Mouse (Mus musculus) limb, embryonic 14.5 days (tissue): ENCODE results near the gene Tspan14. TPM values are rescaled to one million over a fixed set of nuclear protein-coding genes. Genes with fewer than 3 reads are reported as not detected.

Experiments
- ATAC-seq: fragments of 200-750 bp; cut with Nextera tagmentation; 2 replicates; pipeline ENCODE4 v1.8.0; 2017; ENCODE audit warnings: low read depth, moderate number of reproducible peaks, moderate TSS enrichment; ENCODE audit not compliant: low FRiP score
- DNase-seq: peaks from one replicate; pipeline ENCODE4 v3.0.0-alpha.2; 2015; ENCODE audit warnings: low spot score
- H3K27ac ChIP-seq: fragments of 300-500 bp; sonication (generic); replicated peaks from 2 replicates; pipeline ENCODE4 v1.5.1; 2014; ENCODE audit warnings: low read depth, mild to moderate bottlenecking, low read length, moderate library complexity, mixed read lengths
- H3K27me3 ChIP-seq: fragments of 300-500 bp; sonication (generic); 2 replicates; pipeline ENCODE4 v1.6.1; 2014; ENCODE audit warnings: low read length, mixed read lengths; ENCODE audit not compliant: control insufficient read depth, insufficient read depth
- H3K36me3 ChIP-seq: fragments of 300-500 bp; sonication (generic); 2 replicates; pipeline ENCODE4 v1.6.1; 2014; ENCODE audit warnings: mild to moderate bottlenecking, low read length, moderate library complexity, mixed read lengths; ENCODE audit not compliant: control insufficient read depth, insufficient read depth
- H3K4me1 ChIP-seq: fragments of 300-500 bp; sonication (generic); 2 replicates; pipeline ENCODE4 v1.6.1; 2014; ENCODE audit warnings: antibody characterized with exemption, low read length, mixed read lengths; ENCODE audit not compliant: control insufficient read depth, insufficient read depth
- H3K4me2 ChIP-seq: fragments of 300-500 bp; sonication (generic); replicated peaks from 2 replicates; pipeline ENCODE4 v1.6.1; 2014; ENCODE audit warnings: low read depth, mild to moderate bottlenecking, low read length, moderate library complexity; ENCODE audit not compliant: severe bottlenecking
- H3K4me3 ChIP-seq: fragments of 300-500 bp; sonication (generic); replicated peaks from 2 replicates; pipeline ENCODE4 v1.5.1; 2014; ENCODE audit warnings: low read length
- H3K9ac ChIP-seq: fragments of 300-500 bp; sonication (generic); 2 replicates; pipeline ENCODE4 v1.6.1; 2014; ENCODE audit warnings: mild to moderate bottlenecking, low read depth, low read length, moderate library complexity; ENCODE audit not compliant: severe bottlenecking
- H3K9me3 ChIP-seq: fragments of 300-500 bp; sonication (generic); 2 replicates; pipeline ENCODE4 v1.6.1; 2016; ENCODE audit warnings: low read length; ENCODE audit not compliant: control insufficient read depth
- POLR2A ChIP-seq: fragments of 200-500 bp; IDR thresholded peaks from 2 replicates; pipeline ENCODE4 v1.8.0; 2012; ENCODE audit warnings: inconsistent platforms, mild to moderate bottlenecking, moderate library complexity, borderline replicate concordance; ENCODE audit not compliant: insufficient read depth, insufficient read length; ENCODE audit errors: extremely low read depth
- WGBS: fragments of 180-500 bp; shearing (Covaris S2); extraction: QIAGEN DNeasy Blood & Tissue Kit; methylation state at CpG from one replicate; pipeline ENCODE4 v1.1.7; 2014; 5-methylcytosine and 5-hydroxymethylcytosine counted together
- polyA plus RNA-seq, 2 experiments: library from polyadenylated mRNA; depleted of rRNA in 1 of 2; stranded (reverse) in 1 of 2; unstranded in 1 of 2; fragments of >200 nt; fragmentation: Nextera tagmentation in 1 of 2; extraction: Ambion mirVana in 1 of 2; gene quantifications; 2 replicates each; pipeline versions ENCODE4 v1.2.1 to v1.2.3; 2012 to 2014

The Tspan14 gene
- polyA plus RNA-seq, 2 experiments: 75.2 to 75.5 TPM

DNA sequence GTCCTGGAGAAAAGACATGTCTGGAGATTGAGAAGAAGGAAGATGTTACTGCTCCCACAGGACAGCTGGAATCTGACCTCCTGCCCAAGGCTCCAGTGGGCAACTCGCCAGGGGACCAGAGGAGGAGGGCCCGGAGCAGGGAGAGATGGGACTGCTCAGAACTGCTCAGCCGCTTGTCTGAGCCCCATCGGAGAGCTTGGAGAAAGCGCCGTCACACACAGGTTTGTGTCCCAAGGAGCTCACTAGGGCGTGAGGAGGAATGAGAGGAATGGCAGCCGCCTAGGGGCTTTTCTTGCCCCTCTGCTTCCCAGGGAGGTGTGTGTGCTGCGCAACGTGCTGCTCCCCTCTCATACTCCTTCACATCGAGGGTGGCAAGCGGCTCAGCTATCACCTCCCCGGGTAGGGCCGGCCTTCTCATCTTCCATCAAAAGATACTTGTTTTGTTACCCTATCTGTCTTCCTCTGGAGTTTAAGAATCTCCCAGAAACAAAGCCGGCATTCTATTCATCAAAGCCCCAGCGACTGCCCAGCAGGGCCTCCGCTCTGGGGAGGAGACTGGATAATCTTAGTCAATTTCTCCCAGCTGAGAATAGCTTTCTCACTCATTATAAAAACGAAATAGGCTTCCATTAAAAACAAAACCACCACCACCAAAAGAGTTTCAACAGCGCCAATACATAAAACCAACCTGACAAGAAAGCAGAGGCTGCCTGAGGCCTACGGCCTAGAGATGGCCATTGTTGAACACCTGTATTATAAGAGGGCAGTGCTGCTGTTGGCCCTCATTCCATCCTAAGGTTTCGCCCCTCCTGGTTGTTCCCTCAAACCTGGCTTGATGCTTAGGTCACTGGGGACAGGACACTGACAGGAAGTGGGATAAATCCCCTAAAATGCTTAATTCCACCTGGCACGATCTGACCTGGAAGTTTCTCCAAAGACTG, 37.9 kb upstream of the Tspan14 start:
- H3K9ac ChIP-seq: no peak overlapping the region; the same call in 1 of the 2 replicates
- no peaks in the 10 kb centered on the region for H3K36me3 ChIP-seq
- no peak overlapping the region; the same call in 1 of the 2 replicates for H3K4me2 ChIP-seq
- no peak for DNase-seq
- H3K9me3 ChIP-seq: no peaks in the 10 kb centered on the region
- peaks cover 7% of the 10 kb centered on the region; the same call in 1 of the 2 replicates for H3K4me1 ChIP-seq
- H3K4me3 ChIP-seq: no peak overlapping the region
- TF ChIP-seq POLR2A: no peak
- no peak for ATAC-seq
- no peak overlapping the region for H3K27ac ChIP-seq
- WGBS: 26% methylated on average over 22 of the region's 22 CpGs
- no peaks in the 10 kb centered on the region for H3K27me3 ChIP-seq

DNA sequence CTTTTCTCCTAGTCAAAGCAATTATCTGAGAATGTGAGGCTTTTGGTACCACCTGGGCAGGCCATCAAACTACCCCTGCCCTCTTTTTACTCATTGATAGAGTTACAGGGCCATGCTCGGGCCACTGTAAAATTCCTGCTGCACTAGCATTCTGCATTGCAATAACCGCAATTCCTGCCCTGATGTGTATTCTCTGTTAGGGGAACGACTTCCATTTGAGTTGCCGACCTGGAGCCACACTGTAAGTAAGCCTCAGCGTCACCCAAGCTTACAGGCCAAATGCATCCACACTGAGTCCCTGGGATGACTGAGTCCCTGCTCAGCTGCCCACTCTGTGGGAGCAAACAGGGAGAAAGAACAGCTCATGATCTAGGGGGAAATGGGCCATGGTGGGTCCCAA, 35.0 kb upstream of the Tspan14 start:
- H3K27ac ChIP-seq: no peak overlapping the region
- H3K9ac ChIP-seq: no peak overlapping the region
- no peaks in the 10 kb centered on the region for H3K27me3 ChIP-seq
- H3K36me3 ChIP-seq: peaks cover 9% of the 10 kb centered on the region
- no peak for ATAC-seq
- no peak for DNase-seq
- H3K9me3 ChIP-seq: no peaks in the 10 kb centered on the region
- H3K4me1 ChIP-seq: peaks cover 7% of the 10 kb centered on the region; the same call in 1 of the 2 replicates
- no peak for TF ChIP-seq POLR2A
- 70% methylated on average over 5 of the region's 5 CpGs for WGBS
- H3K4me2 ChIP-seq: no peak overlapping the region
- no peak overlapping the region for H3K4me3 ChIP-seq

GRCm38 (mm10) chr14:41000801-41001200, 34.2 kb upstream of the Tspan14 start:
- 24% methylated on average over 4 of the region's 4 CpGs for WGBS
- no peak overlapping the region for H3K9ac ChIP-seq
- peaks cover 7% of the 10 kb centered on the region; the same call in 1 of the 2 replicates for H3K4me1 ChIP-seq
- H3K27me3 ChIP-seq: no peaks in the 10 kb centered on the region
- H3K27ac ChIP-seq: no peak overlapping the region
- no peak overlapping the region for H3K4me2 ChIP-seq
- no peaks in the 10 kb centered on the region for H3K9me3 ChIP-seq
- TF ChIP-seq POLR2A: no peak
- peaks cover 9% of the 10 kb centered on the region for H3K36me3 ChIP-seq
- ATAC-seq (no peak), DNase-seq (no peak)
- H3K4me3 ChIP-seq: no peak overlapping the region

DNA sequence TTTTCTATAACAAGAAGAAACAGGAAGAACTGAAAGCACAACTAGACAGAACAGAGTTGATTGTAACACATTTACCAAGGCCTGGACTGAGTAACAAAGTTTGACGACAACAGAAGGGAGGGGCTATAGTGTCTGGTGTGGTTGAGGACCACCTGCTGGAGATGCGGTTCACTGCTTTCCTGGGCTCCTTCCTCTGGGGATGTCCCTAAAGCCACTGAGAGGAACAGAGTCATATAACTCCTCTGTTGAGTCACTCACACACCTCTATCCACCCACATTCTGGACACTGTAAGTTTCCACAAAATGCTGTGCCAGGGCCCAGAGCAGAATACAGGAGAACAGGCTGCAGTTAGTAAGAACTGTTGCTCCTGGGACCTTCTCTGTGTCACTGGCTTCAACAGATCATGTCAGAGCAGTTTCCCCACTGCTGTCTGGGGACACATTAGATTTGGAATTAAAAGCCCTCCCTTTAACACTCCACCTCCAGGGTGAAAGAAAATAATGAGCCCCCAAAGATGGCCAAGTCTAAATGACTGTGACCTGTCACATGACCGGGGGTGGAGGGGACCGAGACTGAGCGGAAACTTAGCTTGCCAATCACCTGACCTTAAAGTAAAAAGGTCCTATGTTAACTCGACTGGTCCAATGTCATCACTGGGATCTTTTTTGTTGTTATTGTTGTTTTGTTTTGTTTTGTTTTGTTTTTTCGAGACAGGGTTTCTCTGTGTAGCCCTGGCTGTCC, 33.5 kb upstream of the Tspan14 start:
- no peak overlapping the region for H3K4me2 ChIP-seq
- no peaks in the 10 kb centered on the region for H3K9me3 ChIP-seq
- no peak overlapping the region for H3K9ac ChIP-seq
- DNase-seq (no peak), ATAC-seq (no peak)
- WGBS: 81% methylated on average over 7 of the region's 7 CpGs
- H3K27me3 ChIP-seq: no peaks in the 10 kb centered on the region
- peaks cover 9% of the 10 kb centered on the region for H3K36me3 ChIP-seq
- peaks cover 7% of the 10 kb centered on the region; the same call in 1 of the 2 replicates for H3K4me1 ChIP-seq
- no peak for TF ChIP-seq POLR2A
- no peak overlapping the region; the same call in 1 of the 2 replicates for H3K27ac ChIP-seq
- no peak overlapping the region for H3K4me3 ChIP-seq

- no peak for TF ChIP-seq POLR2A
- no peak for ATAC-seq
- no peak overlapping the region for H3K4me2 ChIP-seq
Measured at GRCm38 (mm10) chr14:40996171-40996570, 29.6 kb upstream of the Tspan14 start.

More at GRCm38 (mm10) chr14:40996171-40996570, 29.6 kb upstream of the Tspan14 start:
- no peak for DNase-seq
- H3K9ac ChIP-seq: no peak overlapping the region
- no peaks in the 10 kb centered on the region for H3K27me3 ChIP-seq
- H3K27ac ChIP-seq: no peak overlapping the region
- H3K4me1 ChIP-seq: no peaks in the 10 kb centered on the region
- 66% methylated on average over 3 of the region's 3 CpGs for WGBS
- peaks cover 9% of the 10 kb centered on the region for H3K36me3 ChIP-seq
- H3K4me3 ChIP-seq: no peak overlapping the region
- no peaks in the 10 kb centered on the region for H3K9me3 ChIP-seq
